Mouse (Mus musculus) spleen, embryonic (tissue): ENCODE results near the gene Izumo2.

Experiments used
- CTCF ChIA-PET: fragments of 350-600 bp; sonication (Branson Sonifier 250); formaldehyde crosslinking; loops from one replicate; lab custom pipeline; 2022; lab: Charles Lee

The Izumo2 gene

GRCm38 (mm10) chr7:44697191-44697710, 11.3 kb upstream of the Izumo2 start:
- CTCF ChIA-PET: interaction anchor here (0.6 kb wide), 2 partner anchors 11 kb away, joined by 3 to 6 read pairs; partner anchors contain the start of gene Izumo2

DNA sequence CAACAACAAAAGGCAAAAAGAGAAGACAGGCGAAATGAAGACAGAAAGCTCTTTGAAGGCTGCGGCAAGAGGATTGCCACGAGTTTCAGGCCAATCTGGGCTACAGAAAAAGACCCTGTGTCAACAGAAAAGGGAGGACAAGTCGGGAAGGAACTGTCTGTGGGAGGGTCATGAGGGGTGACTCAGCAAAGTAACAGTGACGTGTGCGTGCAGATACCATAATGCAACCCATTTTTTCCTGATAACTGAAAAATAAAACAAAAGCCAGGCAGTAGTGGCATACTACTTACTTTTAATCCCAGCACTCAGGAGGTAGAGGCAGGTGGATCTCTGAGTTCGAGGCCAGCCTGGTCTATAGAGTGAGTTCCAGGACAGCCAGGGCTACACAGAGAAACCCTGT, 10.6 kb upstream of the Izumo2 start:
- CTCF ChIA-PET: interaction anchor here (0.6 kb wide), 1 partner anchor 10 kb away, joined by 6 read pairs; no protein-coding TSS in a partner anchor

DNA sequence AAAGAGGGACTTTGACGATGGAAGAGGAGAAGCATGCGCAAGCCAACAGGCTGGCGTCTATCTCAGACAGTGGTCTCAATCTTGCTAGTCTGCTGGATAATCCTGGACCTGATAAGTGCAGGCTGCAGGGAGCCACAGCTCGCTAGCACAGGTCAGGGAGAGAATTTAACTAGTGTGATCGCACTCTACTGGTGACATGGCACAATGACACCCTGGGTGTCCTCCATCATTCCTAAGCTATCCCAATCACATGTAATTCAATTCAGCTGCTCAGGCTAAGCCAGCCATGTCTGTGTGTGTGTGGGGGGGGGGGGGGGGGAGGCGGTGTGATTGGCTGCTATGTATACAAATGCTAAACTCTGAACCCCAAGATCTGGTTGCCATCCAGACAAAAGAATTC, 6.6 kb upstream of the Izumo2 start:
- CTCF ChIA-PET: no interaction called here

DNA sequence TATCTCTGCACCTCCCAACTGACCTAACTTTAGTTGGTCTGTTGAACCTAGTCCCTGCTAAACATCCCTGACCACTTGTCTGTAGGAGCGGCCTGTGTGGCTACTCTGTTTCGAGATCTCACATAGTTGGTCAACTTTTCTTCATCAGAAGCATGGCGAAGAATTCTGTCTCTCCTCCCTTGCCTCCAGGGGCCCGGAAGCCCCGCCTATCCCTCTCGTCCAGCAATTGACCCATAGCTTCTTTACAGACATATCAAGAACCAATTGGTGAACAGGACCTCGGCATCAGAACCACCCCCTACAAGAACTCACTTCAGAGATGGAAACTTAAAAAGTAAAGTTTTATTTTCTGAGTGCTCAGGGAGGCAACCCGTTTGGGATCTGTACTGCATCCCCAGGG, 5.6 kb upstream of the Izumo2 start:
- CTCF ChIA-PET: no interaction called here

DNA sequence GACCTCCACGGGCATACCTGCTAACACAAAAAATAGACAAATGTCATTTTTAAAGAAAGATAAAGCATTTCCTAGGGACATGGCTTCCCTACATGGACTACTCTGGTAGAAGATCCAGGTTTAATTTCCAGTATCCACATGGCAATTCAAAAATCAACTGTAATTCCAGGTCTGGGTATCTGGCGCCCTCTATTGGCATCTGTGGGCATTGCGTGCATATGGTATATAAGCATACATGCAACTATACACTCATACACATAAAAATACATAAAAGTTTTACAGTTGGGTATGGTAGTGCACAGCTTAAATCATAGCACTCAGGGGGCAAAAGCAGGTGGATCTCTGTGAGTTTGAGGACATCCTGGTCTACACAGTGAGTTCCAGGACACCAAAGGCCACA, 4.2 kb upstream of the Izumo2 start:
- CTCF ChIA-PET: interaction anchor here (0.6 kb wide), 1 partner anchor 125 kb away, joined by 3 read pairs; no protein-coding TSS in a partner anchor

DNA sequence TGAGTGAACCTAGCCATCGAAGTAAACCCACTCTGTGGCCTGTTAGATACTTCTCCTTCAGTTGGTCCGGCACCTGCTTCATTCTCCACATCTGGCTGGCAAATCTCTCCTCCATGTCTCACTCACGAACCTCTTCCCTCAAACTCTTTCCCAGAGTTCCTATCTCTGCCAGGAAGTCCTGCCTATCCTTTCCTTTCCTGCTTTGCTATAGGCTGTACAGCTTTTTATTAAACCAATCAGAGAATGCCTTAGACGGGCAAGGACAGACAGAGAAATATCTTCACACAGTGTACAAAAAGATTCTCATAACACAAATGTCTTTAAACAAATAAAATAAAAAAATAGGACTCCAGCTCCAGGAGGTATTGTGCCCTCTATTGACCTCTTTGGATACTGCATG, 3.5 kb upstream of the Izumo2 start:
- CTCF ChIA-PET: interaction anchor here (0.6 kb wide), 1 partner anchor 38 kb away, joined by 4 read pairs; no protein-coding TSS in a partner anchor

- CTCF ChIA-PET: no interaction called here
Measured at GRCm38 (mm10) chr7:44706322-44706721, 2.2 kb upstream of the Izumo2 start.

GRCm38 (mm10) chr7:44707169-44707675, 1.3 kb upstream of the Izumo2 start:
- CTCF ChIA-PET: no interaction called here

DNA sequence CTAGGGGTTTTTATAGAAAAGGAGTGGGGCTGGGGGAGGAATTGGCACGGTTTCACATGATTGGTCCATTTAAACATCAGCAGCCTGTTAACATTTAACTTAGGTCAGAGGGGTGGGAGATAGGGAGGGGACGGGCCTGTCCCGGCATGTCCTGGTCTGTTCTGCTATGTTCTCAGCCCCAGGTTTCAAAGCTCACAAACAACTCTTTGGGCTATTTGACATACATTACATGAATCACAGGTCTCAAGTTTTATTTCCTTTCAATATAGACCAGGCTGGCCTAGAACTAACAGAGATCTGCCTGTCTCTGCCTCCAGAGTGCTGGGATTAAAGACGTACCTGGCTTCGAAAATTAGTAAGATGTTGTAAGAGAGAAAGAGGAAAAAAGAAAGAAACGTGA, 449 bp upstream of the Izumo2 start:
- CTCF ChIA-PET: interaction anchor here (0.7 to 0.8 kb wide), 2 partner anchors 10 to 11 kb away, joined by 3 to 6 read pairs; no protein-coding TSS in a partner anchor

GRCm38 (mm10) chr7:44709881-44710280, 1.3 kb downstream of the Izumo2 start:
- CTCF ChIA-PET: no interaction called here

DNA sequence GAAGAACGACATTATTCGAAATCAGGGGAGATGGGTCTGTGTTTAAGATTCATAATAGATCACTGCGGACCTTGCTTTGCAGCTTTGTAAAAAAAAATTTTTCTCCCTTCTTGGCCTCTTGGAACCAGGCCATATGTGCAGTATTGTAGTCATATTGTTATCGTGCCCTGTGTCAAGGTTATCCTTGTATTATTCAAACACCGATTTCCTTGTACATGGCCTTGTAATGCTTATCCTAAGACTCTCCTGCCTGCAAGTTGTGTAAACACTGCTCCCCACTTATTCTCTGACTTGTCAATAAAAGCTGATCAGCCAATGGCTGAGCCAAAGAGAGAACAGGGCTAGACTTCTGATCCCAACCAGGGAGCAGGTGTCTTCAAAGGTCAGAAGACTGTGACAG, 13.5 kb downstream of the Izumo2 start:
- CTCF ChIA-PET: no interaction called here

GRCm38 (mm10) chr7:44724316-44724715, 15.8 kb downstream of the Izumo2 start:
- CTCF ChIA-PET: interaction anchor here (1.2 kb wide), 1 partner anchor 101 kb away, joined by 3 read pairs; no protein-coding TSS in a partner anchor

DNA sequence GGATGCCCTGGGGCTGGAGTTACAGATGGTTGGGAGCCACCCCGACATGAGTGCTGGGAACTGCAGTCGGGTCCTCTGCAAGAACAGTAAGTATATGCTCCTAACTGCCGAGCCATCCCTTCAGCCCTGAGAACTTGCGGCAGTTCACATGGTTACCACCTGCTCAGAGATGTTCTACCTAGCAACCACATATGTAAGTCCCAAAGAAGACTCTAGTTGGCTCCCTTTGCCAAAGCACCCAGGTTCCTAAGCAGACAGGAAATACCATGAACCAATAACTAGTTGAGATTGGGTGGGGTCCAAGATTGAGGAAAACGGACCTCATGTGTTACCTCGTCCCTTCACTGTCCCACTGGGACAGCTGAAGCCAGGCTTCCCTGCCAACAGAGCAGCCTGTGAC, 17.8 kb downstream of the Izumo2 start:
- CTCF ChIA-PET: no interaction called here

GRCm38 (mm10) chr7:44727151-44727550, 18.6 kb downstream of the Izumo2 start:
- CTCF ChIA-PET: no interaction called here

DNA sequence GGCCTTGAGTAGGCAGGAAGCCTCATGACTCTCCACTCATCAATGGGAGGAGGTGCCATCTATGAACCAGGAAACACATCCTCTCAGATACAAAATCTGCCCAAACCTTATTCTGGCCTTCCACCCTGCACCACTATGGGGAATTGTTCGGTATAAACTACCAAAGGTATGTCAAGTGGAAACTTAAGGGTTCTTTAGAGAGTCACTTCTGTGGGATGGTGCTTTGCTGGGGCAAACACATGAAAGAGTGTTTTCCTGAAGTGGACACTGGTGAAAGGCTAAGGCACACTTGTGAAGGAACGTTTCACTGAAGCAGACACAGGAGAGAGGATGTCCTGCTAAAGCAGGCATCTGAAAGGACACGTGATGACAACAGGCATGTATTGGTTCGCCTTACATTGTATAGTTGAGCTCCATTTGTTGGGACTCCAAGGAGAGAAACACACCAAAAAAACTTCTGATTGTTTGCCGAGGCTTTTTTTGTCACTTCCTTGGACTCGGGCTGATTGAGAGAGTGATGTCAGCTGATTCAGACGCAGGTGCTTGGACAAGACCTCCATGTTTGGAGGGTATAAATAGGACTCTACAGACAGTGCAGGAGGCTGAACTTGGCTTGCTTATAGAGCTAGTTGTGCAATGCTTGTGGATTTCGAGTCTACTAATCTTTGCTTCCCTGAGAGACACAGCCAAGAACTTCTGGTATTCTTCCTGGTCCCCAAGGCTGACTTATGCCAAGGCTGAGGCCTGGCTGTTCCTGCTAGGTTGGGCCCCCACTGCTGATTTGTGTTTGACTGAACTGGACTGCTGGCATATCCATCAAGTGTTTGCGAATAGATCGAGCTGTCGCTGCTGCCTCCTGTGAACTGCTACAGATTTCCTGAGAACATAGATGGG, 19.8 kb downstream of the Izumo2 start:
- CTCF ChIA-PET: no interaction called here

GRCm38 (mm10) chr7:44733723-44734122, 25.2 kb downstream of the Izumo2 start:
- CTCF ChIA-PET: no interaction called here

DNA sequence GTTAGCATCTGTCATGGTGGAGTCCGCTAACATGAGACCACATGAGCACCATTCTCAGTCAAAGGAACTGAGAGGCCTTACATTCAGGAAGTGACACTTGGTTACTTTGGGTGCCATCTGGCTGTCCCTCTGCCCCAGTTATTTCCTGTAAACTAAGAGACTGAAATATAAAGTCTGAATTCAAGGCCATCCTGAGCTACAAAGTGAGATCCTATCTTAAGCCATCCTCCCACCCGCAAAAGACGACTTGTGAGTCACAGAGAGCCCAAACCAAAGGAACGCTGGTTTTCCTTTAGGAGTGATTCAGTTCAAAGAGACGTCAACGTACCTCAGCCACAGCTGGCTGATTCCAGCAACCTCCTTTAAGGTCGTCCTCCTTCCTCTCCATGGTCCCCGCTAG, 32.8 kb downstream of the Izumo2 start:
- CTCF ChIA-PET: interaction anchor here (0.7 to 1.0 kb wide), 2 partner anchors 74 to 83 kb away, joined by 6 to 7 read pairs; no protein-coding TSS in a partner anchor

- CTCF ChIA-PET: interaction anchor here (0.6 to 1.4 kb wide), 3 partner anchors 13 to 1339 kb away, joined by 3 read pairs; no protein-coding TSS in a partner anchor
Measured at GRCm38 (mm10) chr7:44744270-44744669, 35.7 kb downstream of the Izumo2 start.

DNA sequence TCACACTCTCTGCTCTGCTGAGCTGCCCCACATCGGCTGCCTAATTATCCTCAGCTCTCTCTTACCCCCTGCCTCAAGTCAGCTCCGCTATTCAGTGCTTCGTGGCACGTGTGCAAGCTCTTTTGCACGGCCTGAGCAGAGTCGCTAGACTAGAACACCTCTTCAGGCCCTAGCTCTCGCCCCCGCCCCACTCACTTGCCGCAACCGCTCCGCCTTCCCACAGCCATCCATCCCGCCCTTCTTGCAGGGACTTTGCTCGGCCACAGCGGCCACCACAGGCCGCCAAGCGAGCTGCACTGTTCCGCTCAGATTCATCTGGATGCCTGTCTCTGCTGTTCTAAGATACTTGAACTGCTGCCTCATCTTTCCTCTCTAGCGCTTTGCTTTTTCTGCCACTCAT, 36.5 kb downstream of the Izumo2 start:
- CTCF ChIA-PET: interaction anchor here (1.0 to 1.4 kb wide), 2 partner anchors 12 to 78 kb away, joined by 3 read pairs; no protein-coding TSS in a partner anchor

DNA sequence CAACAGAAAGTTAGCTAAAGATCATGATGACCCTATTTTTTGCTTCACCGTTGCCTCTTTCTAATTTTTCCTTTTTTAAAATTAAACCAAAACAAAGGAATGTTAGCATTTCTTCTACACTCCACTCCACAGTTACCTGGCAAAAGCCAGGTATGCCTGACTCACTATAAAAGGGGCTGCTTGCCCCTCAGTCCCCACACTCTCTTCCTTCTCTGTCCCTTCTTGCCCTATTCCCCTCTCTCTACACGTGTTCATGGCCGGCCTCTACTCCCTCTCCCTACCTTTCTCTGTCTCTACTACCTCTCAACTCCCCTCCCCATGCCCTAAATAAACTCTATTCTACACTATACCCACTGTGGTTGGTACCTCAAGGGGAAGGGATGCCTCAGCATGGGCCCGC, 38.6 kb downstream of the Izumo2 start:
- CTCF ChIA-PET: no interaction called here

DNA sequence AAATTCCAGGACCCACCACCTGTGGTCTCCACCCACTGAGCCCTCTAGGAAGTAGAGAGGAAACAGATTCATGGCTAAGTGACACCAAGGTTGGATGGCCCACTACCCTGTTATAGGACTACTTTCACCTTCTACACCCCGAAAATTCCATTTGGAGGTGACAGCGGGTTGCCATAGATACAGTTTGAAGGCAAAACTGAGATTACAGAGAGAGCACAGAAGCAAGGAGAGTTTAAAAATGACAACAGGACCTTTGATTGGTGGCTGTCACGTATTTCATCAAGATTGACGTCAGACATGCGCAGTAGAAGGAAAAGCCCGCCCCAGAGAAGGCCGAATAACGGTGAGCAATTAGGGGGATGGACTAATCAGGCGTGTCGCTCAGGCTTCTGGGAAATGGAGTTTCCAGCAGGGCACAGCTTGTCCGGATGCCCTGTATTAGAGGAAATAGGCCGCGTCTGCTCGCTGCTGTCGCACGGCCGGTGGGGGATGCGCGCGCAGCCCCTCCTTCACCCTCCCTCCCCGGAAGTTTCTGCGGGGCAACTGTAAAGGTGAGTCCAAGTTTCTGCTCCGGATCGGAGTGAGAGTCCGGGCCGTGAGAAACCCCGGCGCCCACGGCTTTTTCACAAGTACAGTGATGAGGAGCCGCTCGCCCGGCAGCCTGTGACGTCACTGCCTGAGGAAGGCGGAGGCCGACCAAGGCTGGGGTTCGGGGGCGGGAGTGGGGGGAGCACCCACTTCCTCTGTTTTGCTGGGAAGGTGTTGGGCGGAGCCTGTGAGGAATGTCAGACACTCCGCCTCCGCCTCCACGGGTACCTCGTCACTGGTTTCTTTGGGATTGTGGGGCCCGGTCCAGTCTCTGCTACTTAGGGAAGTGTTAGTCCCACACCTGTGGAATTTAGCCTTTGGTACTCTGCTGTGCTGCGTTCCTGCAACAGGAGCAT, 39.8 kb downstream of the Izumo2 start, which contains the start of gene Vrk3:
Gene Vrk3 (plus strand): TSS at position 313 of the 944 bp plus-strand sequence.
- CTCF ChIA-PET: no interaction called here
